Mouse (Mus musculus): ENCODE measurements around the gene Flt4.

DNA sequence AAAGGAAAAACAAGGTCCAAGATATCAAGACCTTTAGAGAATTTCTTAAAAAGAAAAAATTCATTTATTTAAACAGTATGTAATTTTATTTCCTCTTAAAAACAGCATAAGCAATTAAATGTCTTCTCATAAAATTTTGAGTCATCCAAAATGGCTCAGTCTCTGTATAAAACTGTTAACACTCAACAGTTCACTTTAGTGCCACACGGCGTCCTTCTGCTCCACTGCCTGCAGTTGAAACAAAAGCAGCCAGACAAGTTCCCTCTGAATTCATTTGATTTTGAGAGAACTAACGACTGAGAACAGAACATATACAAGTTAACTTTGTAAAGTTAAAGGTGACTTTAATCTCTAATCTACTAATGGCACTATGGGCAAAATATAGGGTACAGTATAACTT lies 64.4 kb downstream of the Flt4 start:
- TF ChIP-seq POLR2A (IDR thresholded peaks at IDR 0.05; ENCODE audit: extremely low read depth, insufficient read depth, low read length) = no peak
- TF ChIP-seq CTCF (IDR thresholded peaks at IDR 0.05; ENCODE audit: extremely low read depth, insufficient read depth, low read length) = no peak

All from cortical plate, adult 2 months (tissue).